Mouse (Mus musculus) inflammation-experienced regulatory T-cells, adult 6 months (primary cell): Measurements from ENCODE around the gene Padi1. TPM values are rescaled to one million over a fixed set of nuclear protein-coding genes. Genes with fewer than 3 reads are reported as not detected.
A peak's percentile ranks its signal among the peaks of the same experiment; 100 is the strongest.

Source experiments
- ATAC-seq: one replicate; pipeline ENCODE4 v1.8.0; 2017
- polyA plus RNA-seq, 3 experiments: library from polyadenylated mRNA; unstranded; fragments of 100-300 nt; shearing (Covaris generic); gene quantifications; one replicate each; pipeline ENCODE4 v1.2.1; 2017

The Padi1 gene
- under 1 TPM in 2 of 3 experiments, not detected in 1; 0.28 to 0.36 TPM for polyA plus RNA-seq

DNA sequence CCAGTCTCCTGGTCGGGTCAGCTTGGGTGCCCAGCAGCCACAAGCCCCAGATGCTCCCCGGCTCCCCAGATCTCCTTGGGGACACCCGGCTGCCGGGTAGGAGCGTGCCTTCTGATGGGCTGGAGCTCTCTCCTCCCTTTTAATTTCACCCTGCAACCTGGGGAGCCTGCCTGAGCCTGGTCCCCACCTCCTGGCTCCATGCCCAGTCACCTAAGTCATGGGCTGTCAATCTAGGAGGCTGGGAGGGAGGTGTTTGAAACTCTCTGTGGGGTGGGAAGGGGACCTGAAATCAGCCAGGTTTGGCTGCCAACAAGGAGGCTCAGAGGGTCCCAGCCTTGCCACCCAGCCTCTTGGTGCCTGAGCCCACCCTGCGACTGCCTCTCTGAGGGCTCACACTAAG lies at the start of gene Padi1:
Gene Padi1 (minus strand): TSS at position 113 of the 400 bp plus-strand sequence.
- ATAC-seq: no peak

DNA sequence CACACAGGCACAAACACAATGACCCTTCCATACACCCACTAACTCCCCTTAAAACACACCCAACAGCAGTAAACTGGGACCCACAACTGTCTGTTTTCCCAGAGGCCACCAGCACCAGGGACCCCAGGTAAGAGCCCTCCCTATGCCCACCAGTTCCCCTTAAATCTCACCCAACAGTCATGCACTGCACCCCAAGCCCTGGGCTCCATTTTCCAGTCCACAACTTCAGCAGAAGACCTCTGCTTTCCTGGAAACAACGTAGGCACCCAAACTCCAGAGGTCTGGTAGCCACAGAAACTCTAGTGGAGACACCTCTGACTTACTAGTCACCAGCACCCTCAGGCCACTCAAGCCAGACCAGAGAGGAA lies 46.6 kb upstream of the Padi1 start:
- no peak for ATAC-seq

DNA sequence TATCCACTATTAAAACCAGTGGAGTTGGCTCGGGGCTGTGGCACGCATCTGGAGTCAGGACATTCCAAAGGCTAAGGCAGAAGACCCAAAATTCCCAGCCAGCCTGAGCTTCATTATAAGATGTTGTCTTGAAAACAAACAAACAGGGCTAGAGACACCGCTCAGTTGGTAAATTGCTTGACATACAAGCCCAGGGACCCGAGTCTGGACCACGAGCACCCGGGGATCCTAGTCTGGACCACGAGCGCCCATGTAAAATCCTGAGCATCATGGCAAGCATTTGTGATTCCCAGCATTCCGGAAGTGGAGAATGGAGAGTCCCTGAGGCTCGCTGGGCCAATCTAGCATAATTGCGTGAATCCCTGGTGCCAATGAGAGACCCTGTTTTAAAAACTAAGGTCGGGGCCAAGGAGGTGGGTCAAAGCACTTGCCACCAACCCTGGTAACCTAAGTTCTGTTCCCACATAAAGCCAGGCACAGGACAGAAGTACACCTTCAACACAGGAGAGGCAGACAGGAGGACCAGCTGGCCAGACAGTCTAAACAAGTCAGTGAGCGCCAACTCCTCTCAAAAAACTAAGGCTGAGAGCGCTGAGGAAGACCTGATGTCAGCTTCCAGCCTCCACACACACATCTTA lies 46.1 kb upstream of the Padi1 start:
- no peak for ATAC-seq

DNA sequence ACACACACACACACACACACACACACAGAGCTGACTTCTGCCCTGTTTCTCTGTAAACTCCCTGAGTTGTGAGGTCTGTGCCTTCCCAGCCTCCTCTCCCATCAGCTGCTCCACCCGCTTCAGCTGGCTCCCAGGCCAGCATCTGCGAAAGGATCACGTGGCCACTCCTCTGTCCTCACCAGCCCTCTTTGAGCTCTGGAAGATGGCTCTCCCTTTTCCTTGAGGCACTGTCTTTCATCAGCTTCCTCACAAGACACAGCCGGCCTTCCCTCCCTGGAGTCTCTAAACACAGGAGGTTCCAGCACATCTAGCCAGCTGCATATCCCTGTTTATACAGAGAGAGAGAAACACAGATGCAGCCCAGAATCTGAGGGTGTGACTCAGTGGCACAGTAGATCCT lies 38.3 kb upstream of the Padi1 start:
- ATAC-seq: no peak

DNA sequence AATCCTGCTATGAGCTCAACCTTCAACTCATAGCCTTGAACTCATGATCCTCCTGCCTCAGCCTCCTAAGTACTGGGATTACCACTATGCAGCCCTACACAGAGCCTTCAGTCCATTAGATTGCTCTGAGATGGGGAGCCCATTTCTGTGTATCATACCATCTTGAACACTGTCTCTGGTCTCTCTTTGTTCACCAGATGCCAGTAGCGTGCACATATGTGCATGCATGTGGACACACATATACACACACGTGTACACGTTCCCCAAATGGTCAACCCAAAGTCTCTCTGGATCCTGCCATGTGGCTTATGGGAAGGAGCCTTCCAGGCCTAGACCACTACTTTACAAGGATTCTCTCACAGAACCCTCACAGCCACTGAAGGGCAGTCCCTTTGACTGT lies 37.4 kb upstream of the Padi1 start:
- ATAC-seq: no peak

DNA sequence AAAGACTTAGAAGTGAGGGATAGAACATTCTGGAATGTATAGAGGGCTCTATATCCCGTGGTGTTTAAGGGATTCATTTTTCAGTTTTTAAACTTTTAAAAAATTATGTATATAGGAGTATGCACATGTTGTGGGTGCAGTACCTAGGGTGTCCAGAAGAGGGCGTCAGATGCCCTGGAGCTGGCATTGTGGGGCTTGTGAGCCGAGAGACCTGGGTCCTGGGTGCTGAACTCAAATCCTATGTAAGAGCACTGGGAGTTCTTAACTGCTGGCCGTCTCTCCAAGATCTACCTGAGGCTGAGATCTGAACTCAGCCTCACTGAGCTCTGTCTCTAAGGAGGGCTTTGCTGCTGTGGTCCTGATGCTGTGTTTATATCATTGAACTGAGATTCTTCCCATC lies 36.8 kb upstream of the Padi1 start:
- no peak for ATAC-seq

DNA sequence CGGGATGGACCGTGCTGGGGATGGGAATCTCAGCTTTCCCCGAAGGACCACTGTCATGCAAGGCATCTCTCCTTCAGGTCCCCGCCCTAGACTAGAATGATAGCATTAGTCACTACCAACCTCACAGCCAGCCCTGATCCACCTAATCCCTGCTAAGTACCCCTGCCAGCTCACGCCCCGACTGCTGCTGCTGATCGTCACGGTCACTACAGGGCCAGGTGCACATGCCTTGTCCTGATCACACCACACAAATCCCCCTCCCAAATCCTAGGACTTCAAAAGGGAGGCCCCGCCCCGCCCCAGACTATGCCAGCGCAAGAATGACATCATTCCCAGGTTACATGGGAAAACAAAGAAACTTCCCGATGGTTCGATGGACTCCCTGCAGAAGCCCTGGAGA lies 36.2 kb upstream of the Padi1 start:
- no peak for ATAC-seq

DNA sequence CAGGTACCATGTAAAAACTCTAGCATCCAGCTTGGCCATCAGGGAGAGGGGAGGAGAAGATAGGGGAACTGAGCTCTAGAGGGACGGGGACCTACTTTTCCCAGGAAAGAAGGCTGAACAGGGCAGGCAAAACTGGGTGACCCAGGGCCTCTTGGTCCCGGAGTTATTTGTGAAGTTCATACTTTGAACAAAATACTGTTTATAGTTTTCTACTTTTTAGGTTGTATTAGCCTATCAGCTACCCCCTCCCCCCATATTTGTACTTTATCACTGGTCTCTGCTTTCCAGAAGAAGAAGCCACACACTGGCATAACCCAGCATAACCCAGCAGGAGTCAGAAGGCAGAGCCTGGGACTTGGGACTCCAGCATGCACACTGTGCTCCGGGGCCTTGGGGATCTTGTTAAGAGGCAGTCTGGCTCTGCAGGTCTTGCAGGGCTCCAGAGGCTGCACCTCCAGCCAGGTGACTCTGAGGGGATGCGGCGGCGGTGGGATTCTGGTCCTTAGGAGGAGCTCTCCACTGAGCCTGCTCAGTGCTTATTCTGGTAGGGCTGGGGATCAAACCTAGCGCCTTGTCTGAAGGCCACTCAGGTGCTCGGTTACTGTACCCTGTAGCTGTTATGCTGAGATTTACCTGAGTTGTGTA lies 35.6 kb upstream of the Padi1 start:
- ATAC-seq: no peak

DNA sequence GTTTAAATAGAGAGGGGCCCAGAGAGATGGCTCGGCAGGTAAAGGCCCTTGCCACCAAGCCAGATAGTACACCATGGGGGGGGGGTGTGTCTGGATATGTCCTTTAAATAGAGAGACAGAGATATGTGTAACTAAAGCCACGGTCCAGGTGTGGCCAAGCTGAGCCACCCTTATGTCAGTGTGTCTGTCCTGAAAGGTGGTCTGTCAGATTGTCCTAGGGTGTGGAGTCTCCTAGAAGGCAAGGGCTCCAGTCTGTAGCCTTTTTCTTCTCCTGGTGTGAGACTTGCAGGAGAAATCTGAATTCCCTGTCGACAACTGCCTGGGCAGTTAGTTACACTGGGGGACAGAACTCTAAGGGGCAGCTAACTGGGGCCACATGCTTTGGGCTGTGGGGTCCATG lies 34.6 kb upstream of the Padi1 start:
- no peak for ATAC-seq

DNA sequence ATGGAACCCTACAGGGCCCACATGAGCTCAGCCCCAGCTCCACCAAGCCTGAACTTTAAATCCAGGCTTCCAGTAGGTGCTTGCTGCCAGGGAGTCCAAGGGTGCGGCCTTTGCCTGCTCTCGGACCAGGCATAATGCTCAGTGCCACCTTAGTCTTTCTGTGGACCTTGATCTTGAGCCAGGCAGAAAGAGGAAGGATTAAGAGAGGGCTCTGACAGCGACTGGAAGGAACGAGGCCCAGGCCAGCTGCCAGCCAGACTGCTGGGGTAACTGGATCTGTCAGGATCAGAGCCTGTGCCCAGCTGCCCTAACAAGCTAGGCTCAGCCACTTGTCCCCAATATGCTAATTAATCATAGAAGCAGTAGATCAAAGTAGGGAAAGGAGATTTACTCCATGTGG lies 34.2 kb upstream of the Padi1 start:
- ATAC-seq: no peak

DNA sequence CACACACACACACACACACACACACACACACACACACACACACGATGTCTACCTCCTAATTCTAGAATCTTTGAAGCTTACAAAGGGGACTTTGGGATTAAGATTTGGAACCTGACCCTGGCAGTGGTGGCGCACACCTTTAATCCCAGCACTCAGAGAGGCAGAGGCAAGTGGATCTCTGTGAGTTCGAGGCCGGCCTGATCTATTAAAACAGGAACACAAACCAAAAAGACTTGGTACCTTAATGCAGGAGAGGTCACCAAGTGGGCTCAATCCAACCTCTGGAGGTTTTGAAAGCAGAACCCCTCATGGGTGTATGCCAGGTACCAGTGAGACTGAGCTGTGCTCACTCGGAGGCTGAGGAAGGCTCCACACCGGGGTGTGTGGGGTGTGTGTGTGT lies 33.5 kb upstream of the Padi1 start:
- ATAC-seq: no peak

DNA sequence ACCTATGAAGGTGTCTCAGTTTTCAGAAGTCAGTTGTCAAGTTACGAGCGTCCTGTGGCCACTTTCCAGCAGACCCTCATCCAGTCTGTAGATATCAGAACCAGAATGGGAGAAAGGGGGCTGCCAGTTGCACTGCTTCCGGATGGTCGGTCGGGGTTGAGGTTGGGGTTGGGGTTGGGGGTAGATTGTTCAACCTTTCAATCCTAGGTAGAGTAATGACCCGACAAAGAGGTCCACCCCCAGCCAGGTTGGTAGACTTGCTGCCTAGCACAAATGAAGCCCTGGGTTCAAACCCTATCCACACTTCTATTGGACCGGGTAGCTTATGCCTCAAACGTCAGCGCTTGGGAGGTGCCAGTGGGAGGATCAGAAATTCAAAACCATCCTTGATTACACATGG lies 33.1 kb upstream of the Padi1 start:
- ATAC-seq: no peak

DNA sequence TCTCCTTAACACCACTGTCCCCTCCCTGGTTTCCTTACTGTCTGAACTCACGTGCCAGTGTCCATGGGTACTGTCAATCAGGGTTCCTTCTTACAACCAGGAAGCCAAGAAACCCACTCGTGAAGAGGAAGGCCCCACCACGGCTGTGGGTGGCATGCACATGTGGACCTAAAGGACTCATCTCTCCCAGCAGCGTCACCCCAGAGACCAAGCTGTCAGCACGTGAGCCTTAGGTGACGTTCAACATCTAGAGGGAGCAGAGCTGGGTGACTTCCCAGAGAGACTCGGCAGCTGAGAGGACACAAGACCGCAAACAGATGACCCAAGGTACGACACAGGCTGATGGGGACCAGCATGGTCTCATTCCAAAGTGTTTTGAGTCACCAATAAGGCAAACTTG lies 31.9 kb upstream of the Padi1 start:
- ATAC-seq: no peak

DNA sequence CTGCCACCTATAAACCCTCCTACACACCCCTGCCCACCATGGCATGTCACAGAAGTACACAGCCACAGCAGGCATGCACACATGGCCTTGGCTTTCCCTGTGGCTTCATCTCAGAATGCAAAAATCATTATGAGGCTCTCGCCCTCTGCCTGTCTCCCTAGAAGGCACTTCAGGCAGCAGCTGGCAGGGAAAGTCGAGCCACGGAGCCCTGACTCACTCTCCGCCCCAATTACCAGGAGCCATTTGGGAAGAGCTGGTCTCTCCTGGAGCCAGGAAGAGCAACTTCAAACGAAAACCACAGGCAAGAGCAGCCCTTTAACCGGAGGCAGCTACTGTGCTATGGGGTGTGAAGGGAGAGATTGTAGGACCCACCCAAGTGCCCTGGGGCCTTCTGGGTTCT lies 31.1 kb upstream of the Padi1 start:
- no peak for ATAC-seq

DNA sequence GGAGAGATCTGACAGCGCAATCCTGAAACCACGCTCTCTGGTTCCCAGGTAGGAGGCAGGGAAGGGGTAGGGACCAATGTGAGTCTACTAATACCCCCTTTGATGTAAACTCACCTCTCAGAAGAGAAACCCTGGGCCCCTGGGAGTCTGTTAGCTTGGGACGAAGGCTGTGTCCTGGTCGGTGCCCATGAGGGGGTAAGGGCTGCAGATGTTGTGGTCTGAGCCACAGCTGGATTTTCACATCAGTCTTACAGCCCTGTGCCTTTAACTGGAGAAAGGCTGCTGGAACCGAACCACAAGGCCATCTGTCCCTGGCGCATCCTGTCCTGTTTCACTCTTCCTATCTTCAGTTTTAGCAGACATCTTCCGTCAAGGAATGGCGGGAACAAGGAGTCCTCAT lies 30.6 kb upstream of the Padi1 start:
- ATAC-seq: no peak

DNA sequence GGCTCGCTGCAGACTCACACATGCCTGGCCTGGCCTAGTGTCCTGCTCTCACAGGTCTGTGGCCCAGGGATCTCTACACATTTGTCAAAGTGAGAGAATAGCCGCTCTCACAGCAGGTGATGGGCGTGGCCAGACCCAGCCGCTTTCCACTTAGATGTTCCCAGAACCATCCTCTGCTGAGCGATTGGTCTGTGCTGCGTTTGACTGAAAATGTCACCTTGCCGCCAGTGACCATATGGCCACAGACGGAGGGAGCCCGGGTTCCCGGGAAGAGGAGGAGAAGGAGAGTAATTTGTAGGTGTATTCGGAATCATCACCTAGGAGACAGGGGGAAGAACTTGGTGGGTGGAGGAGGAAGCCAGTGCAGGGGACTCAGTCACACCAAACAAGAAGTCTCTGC lies 27.4 kb upstream of the Padi1 start:
- ATAC-seq: no peak

DNA sequence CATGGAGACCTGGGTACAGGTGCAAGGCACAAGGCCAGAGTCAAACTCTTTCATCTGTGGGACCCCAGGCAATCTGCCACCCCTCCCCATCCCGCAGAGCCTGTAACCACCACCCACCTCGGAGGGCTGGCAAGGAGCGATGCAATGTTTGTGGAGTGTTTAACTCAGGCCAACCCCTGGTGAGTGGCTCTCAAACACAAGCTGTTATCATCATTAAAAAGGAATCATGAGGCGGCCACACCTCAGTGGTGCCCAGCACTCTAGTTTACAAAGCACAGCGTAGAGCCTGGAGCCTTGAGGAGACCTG lies 27.1 kb upstream of the Padi1 start:
- ATAC-seq: no peak

DNA sequence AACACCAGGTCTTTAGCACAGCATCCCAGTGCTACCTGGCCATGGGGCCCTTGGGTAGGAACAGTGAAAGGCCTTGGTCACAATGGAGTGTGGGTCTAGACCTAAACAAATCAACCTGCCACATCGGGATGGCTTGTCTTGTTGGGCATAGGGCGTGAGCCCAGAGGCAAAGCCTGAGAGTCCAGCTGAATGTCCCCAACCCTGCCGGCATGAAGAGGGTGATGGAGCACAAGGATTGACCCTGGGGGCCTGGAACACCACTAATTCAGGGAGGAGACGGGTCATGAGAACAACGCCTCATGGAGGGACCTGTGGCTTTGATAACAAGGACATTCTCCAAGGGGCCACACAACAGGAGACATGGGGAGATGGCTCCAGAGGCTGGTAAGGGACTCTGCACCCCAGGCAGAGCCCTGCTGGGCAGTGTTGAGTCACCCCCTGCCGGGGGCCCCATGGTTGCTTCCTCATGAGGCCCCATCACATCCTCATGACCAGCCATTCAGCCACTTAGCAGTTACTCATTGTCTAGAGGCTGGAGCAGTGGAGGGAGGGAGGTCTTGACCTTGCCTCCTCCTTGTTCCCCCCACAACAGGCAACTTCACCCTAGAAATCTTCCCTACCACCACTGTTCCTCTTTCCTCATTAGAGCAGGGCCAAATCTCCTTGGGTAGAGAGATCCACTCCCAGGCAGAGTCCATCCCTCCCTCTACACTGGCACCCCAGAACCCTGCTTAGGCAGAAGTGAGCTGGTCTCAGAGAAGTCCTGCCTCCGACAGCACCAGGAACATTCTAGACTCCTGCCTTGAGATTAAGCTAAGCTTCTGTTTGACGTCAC lies 26.5 kb upstream of the Padi1 start:
- ATAC-seq: no peak

DNA sequence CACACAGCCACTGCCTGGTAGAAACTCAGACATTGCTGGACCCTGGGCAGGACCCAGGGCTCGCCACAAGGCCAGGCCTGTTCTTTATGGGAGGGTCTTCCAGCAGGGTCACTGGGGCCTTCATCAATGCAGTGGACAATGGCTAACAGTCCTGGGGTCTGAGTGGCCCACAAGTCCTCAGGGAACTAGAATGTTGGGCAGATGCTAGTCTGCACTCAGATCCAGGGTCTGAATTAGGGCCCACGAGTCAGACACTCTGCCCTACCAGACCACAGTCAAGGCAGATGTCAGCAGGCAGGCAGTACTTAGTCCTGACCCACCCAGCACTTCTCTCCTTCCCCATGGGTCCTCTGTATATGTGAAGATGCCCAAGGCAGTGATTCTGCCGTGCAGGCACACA lies 25.8 kb upstream of the Padi1 start:
- no peak for ATAC-seq

DNA sequence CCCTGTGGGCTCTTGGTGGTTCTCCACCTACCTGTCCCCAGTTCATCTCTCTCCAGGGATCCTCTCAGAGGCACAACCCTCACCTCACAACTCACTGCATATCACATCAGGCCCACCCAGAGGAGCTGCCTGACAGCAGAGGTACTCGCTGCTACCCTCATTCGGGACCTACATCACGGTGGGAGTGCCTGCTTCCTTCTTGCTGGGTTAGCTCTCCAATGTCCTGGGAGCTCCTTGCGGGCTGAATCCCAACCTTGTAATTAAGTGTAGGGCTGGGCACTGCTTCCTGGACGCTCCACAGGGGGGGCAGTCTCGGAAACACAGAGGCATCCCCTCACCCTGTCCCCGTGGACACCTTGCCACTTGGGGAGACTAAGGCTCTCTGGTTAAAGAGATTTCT lies 25.3 kb upstream of the Padi1 start:
- ATAC-seq: no peak

DNA sequence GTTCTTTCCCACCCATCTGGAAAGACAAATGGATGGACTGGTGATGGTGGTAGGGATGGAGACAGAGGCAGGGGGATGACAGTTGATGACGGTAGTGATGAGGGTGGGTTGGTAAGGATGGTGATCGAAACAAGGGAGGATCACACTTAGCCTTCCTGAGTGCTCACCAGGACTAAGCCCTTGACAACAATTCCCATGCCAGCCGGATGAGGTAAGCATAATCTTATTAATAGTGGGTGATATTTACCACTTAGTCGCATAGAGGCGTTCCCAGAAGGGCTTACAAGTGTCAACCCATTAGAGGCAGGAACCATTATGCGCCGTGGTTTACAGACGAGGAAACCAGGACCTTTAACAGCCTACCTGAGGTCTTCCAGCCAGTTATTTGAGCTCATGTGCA lies 24.4 kb upstream of the Padi1 start:
- ATAC-seq: no peak

DNA sequence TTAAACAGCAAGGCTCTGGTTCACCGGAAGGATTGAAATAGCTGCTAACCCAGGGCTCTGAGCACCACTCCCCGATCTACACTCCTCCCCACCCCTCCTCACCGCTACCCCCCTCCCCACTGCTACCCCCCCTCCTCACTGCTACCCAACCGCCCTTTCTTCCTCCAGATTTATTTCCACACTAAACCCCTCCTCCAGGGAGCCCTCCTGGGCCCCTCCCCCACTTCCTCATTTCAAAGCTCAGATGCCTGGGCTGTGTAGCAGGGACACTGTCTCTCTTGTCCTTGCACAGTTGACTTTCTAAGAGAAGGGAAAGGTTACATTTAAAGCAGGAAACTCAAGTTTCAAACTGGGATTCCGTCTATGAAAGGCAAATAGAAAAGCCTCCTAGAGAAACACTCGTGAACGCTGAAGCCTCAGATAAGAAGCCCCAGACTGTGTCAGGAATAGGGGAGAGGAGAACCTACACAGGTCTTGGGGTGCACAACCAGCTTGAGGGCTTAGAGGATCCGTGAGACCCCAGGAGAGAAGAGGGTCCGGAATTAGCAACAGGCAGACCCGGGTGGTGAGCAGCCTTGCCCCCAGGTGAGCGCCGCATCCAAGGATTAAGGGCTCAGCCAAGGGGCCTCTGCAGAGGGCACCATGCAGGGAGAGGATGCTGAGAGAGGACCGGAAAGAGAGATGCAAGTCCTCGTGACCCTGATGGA lies 23.1 kb upstream of the Padi1 start:
- ATAC-seq: peak; percentile 60

DNA sequence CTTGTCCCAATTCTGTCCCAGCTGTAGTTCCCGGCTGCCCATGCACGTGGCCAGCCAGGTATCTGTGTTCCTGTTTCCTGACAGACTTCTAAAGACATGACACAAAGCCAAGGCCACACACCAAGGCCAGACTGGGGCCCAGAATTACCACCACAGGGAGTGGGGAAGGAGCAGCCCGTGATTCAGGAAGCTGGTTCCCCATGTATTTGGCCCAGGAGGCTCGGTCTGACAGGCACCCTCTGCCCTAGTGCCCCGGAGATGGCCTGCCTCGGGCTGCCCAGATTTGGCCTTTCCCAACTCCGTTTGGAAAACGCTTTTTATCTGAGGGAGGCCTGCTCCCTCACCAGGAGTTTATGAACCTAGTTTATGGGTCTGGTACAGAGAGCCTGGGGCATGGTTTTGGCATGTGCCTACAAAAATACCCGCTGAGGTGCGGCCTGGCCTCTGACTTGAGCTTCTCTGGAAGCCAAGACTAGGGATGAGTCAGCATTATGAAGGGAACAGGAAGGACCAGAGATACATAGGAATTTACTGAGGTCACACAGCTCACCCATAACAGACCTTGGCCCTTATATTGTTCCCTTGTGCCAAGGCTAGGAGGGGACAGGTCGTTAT lies 16.6 kb upstream of the Padi1 start:
- ATAC-seq: no peak
